Mouse (Mus musculus) lung, embryonic 14.5 days (tissue): ENCODE measurements around the gene Acsm2. TPM values are rescaled to one million over a fixed set of nuclear protein-coding genes. Genes with fewer than 3 reads are reported as not detected.

ENCODE experiments used
- ATAC-seq: fragments of 200-750 bp; cut with Nextera tagmentation; 2 replicates; pipeline ENCODE4 v1.8.0; 2017; ENCODE audit warnings: mild to moderate bottlenecking, moderate TSS enrichment, moderate library complexity; ENCODE audit not compliant: insufficient read depth
- DNase-seq: peaks from one replicate; pipeline ENCODE4 v3.0.0-alpha.2; 2015
- H3K27ac ChIP-seq: fragments of 300-500 bp; sonication (generic); 2 replicates; pipeline ENCODE4 v1.5.1; 2014; ENCODE audit warnings: low read depth, mild to moderate bottlenecking, moderate library complexity
- H3K27me3 ChIP-seq: fragments of 300-500 bp; sonication (generic); 2 replicates; pipeline ENCODE4 v1.6.1; 2014; ENCODE audit warnings: low read length, control low read depth; ENCODE audit not compliant: insufficient read depth
- H3K36me3 ChIP-seq: fragments of 300-500 bp; sonication (generic); 2 replicates; pipeline ENCODE4 v1.6.1; 2014; ENCODE audit warnings: control low read depth; ENCODE audit not compliant: insufficient read depth
- H3K4me1 ChIP-seq: fragments of 300-500 bp; sonication (generic); 2 replicates; pipeline ENCODE4 v1.6.1; 2014; ENCODE audit warnings: antibody characterized with exemption, control low read depth; ENCODE audit not compliant: insufficient read depth
- H3K4me2 ChIP-seq: fragments of 300-500 bp; sonication (generic); 2 replicates; pipeline ENCODE4 v1.6.1; 2014; ENCODE audit warnings: mild to moderate bottlenecking
- H3K4me3 ChIP-seq: fragments of 300-500 bp; sonication (generic); 2 replicates; pipeline ENCODE4 v1.5.1; 2014; ENCODE audit warnings: low read depth, low read length
- H3K9ac ChIP-seq: fragments of 300-500 bp; sonication (generic); 2 replicates; pipeline ENCODE4 v1.6.1; 2014
- H3K9me3 ChIP-seq: fragments of 300-500 bp; sonication (generic); 2 replicates; pipeline ENCODE4 v1.6.1; 2016; ENCODE audit warnings: low read depth, low read length, control low read depth
- CTCF ChIP-seq: IDR thresholded peaks from 2 replicates; pipeline ENCODE4 v1.5.1; 2016; ENCODE audit warnings: antibody characterized with exemption, low read depth
- WGBS: fragments of 180-500 bp; shearing (Covaris S2); extraction: QIAGEN DNeasy Blood & Tissue Kit; methylation state at CpG from one replicate; pipeline ENCODE4 v1.1.7; 2014; 5-methylcytosine and 5-hydroxymethylcytosine counted together
- polyA plus RNA-seq: library from polyadenylated mRNA; unstranded; fragments of >200 nt; fragmentation: Nextera tagmentation; extraction: Ambion mirVana; gene quantifications from 2 replicates; pipeline ENCODE4 v1.2.1, GENCODE M21; 2014

Acsm2 gene
- polyA plus RNA-seq, 1 experiment from 2014 or later, result not detected

DNA sequence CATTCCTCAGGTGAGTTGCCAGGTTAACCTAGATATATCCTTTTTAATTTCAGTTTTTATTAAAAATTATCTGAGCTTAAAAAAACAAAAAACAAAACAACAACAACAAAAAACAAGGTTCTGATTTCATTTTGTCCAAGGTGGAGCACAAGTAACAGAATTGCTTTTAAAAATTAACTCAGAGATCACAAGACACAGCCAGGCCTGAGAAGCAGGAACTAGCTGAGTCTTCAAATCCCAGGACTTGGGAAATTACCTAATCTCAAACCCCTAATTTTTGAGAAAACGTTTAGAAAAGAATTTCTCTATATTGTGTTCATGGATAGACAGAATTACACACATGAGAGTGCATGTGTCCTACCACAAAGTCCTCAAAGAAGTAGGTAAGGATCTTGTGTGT, 21.2 kb upstream of the Acsm2 start:
- Histone ChIP-seq H3K9me3 (no peaks in the 10 kb centered on the region), H3K4me3 (no peak overlapping the region), H3K36me3 (no peaks in the 10 kb centered on the region), H3K27ac (no peak overlapping the region), H3K27me3 (no peaks in the 10 kb centered on the region), H3K9ac (no peak overlapping the region), H3K4me2 (no peak overlapping the region), H3K4me1 (no peaks in the 10 kb centered on the region)
- ATAC-seq (no peak), DNase-seq (no peak)
- TF ChIP-seq CTCF, result no peak
- 58% methylated on average over 1 of the region's 1 CpGs for WGBS

DNA sequence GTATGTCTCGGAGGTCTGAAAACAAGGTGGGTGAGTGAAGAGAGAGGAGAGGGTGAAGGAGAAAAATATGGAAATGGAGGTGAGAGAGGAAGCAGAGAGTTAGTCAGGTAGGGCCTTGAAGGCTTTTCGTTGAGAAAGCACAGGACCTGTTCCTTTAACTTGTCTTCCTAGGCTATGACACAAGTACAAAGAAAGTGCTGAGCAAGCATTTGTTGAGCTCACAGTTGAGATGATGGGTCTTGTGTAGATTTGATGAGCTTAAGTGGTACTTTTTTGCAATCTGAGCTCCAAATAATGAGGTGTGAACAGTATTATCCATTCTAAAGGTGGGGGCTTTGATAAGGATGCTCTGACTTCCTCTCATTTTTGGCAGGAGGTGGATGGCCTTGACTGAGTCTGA, 19.8 kb upstream of the Acsm2 start:
- 72% methylated on average over 2 of the region's 2 CpGs for WGBS
- H3K4me2 ChIP-seq, result no peak overlapping the region
- no peak for ATAC-seq
- H3K9me3 ChIP-seq, result no peaks in the 10 kb centered on the region
- TF ChIP-seq CTCF, result no peak
- no peak overlapping the region for H3K9ac ChIP-seq
- no peaks in the 10 kb centered on the region for H3K4me1 ChIP-seq
- H3K36me3 ChIP-seq, result no peaks in the 10 kb centered on the region
- no peak overlapping the region for H3K4me3 ChIP-seq
- no peak overlapping the region for H3K27ac ChIP-seq
- no peaks in the 10 kb centered on the region for H3K27me3 ChIP-seq
- DNase-seq, result no peak

DNA sequence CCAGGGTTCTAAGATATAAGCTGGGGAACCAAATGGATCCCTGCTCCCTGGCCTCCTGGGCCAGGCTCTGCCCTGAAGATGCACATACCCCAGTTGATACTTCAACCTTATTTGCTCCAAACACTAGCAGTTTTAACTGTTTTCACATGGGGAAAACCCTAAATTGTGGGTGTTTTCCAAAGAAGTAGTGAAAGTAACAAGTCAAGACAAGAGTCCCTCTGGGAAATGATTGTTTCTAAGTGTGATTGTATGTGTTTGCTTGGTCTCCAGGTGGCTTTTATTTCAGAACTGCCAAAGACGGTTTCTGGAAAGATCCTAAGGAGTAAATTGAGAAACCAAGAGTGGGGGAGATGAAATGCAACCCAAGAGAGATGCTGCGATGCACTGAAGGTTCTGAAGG, 11.7 kb upstream of the Acsm2 start:
- no peak overlapping the region for H3K4me2 ChIP-seq
- no peak for TF ChIP-seq CTCF
- ATAC-seq, result no peak
- no peaks in the 10 kb centered on the region for H3K4me1 ChIP-seq
- no peak overlapping the region for H3K9ac ChIP-seq
- no peak for DNase-seq
- H3K9me3 ChIP-seq, result no peaks in the 10 kb centered on the region
- no peaks in the 10 kb centered on the region for H3K27me3 ChIP-seq
- no peak overlapping the region for H3K27ac ChIP-seq
- H3K36me3 ChIP-seq, result no peaks in the 10 kb centered on the region
- 68% methylated on average over 2 of the region's 2 CpGs for WGBS
- H3K4me3 ChIP-seq, result no peak overlapping the region

DNA sequence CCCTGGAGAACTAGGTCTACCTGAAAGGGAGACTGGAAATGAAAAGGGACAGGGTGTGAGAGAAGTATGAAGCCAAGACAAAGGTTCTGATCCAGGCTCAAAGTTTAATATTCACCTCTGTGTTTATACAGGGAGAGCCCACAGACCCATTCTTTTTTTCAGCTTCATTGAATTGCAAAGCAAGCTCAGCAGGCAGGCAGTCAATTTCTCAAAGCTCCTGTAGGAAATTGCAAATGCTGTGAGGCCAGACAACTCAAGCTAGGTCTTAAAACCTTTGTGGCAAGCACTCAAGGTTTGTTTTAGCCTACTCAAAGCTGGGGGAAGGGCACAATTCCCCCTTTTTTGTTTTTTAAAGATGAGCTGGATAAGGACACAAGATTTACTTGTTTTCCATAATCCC, 8.6 kb upstream of the Acsm2 start:
- ATAC-seq (no peak), DNase-seq (no peak)
- Histone ChIP-seq H3K4me2 (no peak overlapping the region), H3K4me3 (no peak overlapping the region), H3K9me3 (no peaks in the 10 kb centered on the region), H3K9ac (no peak overlapping the region), H3K4me1 (no peaks in the 10 kb centered on the region), H3K27me3 (no peaks in the 10 kb centered on the region), H3K36me3 (no peaks in the 10 kb centered on the region), H3K27ac (no peak overlapping the region)
- no peak for TF ChIP-seq CTCF

DNA sequence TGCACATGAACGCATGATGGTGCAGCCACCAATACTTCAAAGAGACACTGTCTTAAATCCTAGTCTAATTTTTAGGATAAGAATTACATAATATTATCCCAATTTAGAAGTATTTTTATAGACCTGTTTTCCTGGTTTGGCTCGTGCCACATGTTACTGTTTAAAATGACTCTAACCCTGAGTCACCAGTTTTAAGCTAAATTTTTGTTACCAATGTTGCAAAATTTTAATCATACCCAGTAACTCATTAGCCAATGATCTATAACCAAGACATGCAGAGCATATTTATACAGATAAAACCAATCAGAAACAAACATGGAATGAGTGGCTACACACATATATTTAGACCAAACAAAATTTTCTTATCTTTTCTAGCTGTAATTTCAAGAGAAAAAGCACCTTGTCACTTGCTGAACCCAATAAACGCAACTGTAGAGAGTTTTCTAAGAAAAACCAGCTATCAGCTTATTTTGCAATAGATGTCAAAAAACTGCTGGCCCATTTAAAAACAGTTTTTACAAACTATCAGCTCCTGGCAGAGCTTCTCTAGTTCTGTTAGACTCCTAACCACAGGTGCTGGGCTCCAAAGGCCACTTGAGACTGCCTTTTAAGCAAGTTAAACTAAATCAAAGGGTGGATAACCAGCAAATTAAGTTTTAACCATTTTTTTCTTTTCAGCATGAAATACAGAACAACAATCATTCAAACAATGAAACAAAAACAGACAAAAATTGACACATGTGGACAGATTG, 3.5 kb upstream of the Acsm2 start:
- Histone ChIP-seq H3K9me3 (no peaks in the 10 kb centered on the region), H3K27ac (no peak overlapping the region), H3K4me1 (no peaks in the 10 kb centered on the region), H3K9ac (no peak overlapping the region), H3K36me3 (no peaks in the 10 kb centered on the region), H3K27me3 (no peaks in the 10 kb centered on the region), H3K4me3 (no peak overlapping the region), H3K4me2 (no peak overlapping the region)
- no peak for TF ChIP-seq CTCF
- ATAC-seq, result no peak
- DNase-seq, result no peak
- 70% methylated on average over 3 of the region's 3 CpGs for WGBS

DNA sequence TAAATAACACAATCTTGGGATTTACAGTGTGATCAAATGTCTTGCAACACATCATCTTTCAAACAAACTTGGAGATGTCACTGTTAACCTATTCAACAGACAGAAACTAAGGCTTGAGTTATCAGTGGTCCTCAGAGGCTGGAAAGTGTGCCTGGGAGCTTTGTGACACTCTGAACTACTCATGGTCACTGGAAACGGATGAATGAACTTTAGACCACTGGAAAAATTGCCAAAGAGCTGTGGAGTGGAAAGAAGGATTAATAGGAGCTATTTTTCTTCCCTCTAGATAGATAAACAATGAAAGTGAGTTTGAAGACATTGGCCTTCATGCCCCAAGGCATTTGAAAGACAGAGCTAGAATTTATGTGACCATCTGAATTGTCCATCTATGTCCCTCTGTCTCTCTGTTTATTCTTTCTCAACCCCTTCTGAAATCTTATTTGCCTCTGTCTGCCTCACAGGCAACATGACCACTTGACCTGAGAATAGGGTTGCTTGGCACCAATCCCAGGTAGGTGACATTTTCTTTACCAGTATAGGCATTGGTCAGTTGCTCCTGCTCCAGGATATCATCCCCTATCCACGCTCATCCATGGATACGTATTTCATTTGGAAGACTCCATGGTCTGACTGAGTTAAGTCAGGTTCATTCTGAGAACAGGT, 5.8 kb downstream of the Acsm2 start:
- no peaks in the 10 kb centered on the region for H3K4me1 ChIP-seq
- no peak overlapping the region for H3K27ac ChIP-seq
- 67% methylated on average over 3 of the region's 3 CpGs for WGBS
- H3K9me3 ChIP-seq, result no peaks in the 10 kb centered on the region
- no peak for DNase-seq
- no peaks in the 10 kb centered on the region for H3K36me3 ChIP-seq
- H3K27me3 ChIP-seq, result no peaks in the 10 kb centered on the region
- H3K4me3 ChIP-seq, result no peak overlapping the region
- no peak overlapping the region for H3K4me2 ChIP-seq
- TF ChIP-seq CTCF, result no peak
- H3K9ac ChIP-seq, result no peak overlapping the region
- no peak for ATAC-seq

DNA sequence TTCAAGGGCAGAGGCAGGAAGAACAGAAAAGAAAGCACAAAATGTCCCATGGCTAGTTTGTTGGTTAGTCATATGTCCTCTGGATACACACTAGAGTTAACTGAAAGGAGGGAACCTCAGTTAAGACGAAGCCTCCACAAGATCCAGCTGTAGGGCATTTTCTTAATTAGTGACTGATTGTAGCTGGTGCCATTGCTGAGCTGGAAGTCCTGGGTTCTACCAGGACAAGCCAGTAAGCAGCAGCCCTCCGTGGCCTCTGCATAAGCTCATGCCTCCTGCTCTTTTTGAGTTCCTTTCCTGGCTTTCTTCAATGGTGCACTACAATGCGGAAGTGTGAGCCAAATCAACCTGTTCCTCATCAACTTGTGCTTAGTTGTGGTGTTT, 6.3 kb downstream of the Acsm2 start:
- H3K4me2 ChIP-seq, result no peak overlapping the region
- no peak overlapping the region for H3K4me3 ChIP-seq
- no peak for ATAC-seq
- no peak for DNase-seq
- no peaks in the 10 kb centered on the region for H3K9me3 ChIP-seq
- TF ChIP-seq CTCF, result no peak
- WGBS, result 81% methylated on average over 3 of the region's 3 CpGs
- H3K27me3 ChIP-seq, result no peaks in the 10 kb centered on the region
- no peak overlapping the region for H3K27ac ChIP-seq
- no peaks in the 10 kb centered on the region for H3K36me3 ChIP-seq
- no peak overlapping the region for H3K9ac ChIP-seq
- no peaks in the 10 kb centered on the region for H3K4me1 ChIP-seq
